Mouse (Mus musculus) midbrain, embryonic 16.5 days (tissue): ENCODE measurements around the gene Clybl. TPM values are rescaled to one million over a fixed set of nuclear protein-coding genes. Genes with fewer than 3 reads are reported as not detected.
A peak's percentile ranks its signal among the peaks of the same experiment; 100 is the strongest.

ENCODE experiments used
- ATAC-seq: fragments of 200-750 bp; cut with Nextera tagmentation; 2 replicates; pipeline ENCODE4 v1.8.0; 2017; ENCODE audit warnings: moderate TSS enrichment
- H3K27ac ChIP-seq: fragments of 300-500 bp; sonication (generic); 2 replicates; pipeline ENCODE4 v1.5.1; 2014; ENCODE audit warnings: mild to moderate bottlenecking, low read length, mixed read lengths
- H3K27me3 ChIP-seq: fragments of 300-500 bp; sonication (generic); 2 replicates; pipeline ENCODE4 v1.6.1; 2014; ENCODE audit warnings: low read depth, low read length, mixed read lengths; ENCODE audit not compliant: control insufficient read depth, insufficient read depth
- H3K36me3 ChIP-seq: fragments of 300-500 bp; sonication (generic); 2 replicates; pipeline ENCODE4 v1.6.1; 2014; ENCODE audit warnings: mild to moderate bottlenecking, low read length, moderate library complexity, mixed read lengths; ENCODE audit not compliant: control insufficient read depth, insufficient read depth
- H3K4me1 ChIP-seq: fragments of 300-500 bp; sonication (generic); 2 replicates; pipeline ENCODE4 v1.6.1; 2014; ENCODE audit warnings: mild to moderate bottlenecking, low read length, mixed read lengths; ENCODE audit not compliant: control insufficient read depth, insufficient read depth
- H3K4me2 ChIP-seq: fragments of 300-500 bp; sonication (generic); 2 replicates; pipeline ENCODE4 v1.6.1; 2014; ENCODE audit warnings: mild to moderate bottlenecking, low read length, mixed read lengths
- H3K4me3 ChIP-seq: fragments of 300-500 bp; sonication (generic); 2 replicates; pipeline ENCODE4 v1.5.1; 2014; ENCODE audit warnings: low read depth, mild to moderate bottlenecking, low read length, moderate library complexity, mixed read lengths
- H3K9ac ChIP-seq: fragments of 300-500 bp; sonication (generic); 2 replicates; pipeline ENCODE4 v1.6.1; 2014; ENCODE audit warnings: low read depth, low read length, mixed read lengths
- H3K9me3 ChIP-seq: fragments of 300-500 bp; sonication (generic); replicated peaks from 2 replicates; pipeline ENCODE4 v1.6.1; 2014; ENCODE audit warnings: mild to moderate bottlenecking, low read length, mixed read lengths; ENCODE audit not compliant: control insufficient read depth, poor library complexity, severe bottlenecking
- WGBS: fragments of 180-500 bp; shearing (Covaris S2); extraction: QIAGEN DNeasy Blood & Tissue Kit; methylation state at CpG from one replicate; pipeline ENCODE4 v1.1.7; 2014; 5-methylcytosine and 5-hydroxymethylcytosine counted together
- polyA plus RNA-seq: library from polyadenylated mRNA; unstranded; fragments of >200 nt; fragmentation: Nextera tagmentation; extraction: Ambion mirVana; gene quantifications from 2 replicates; pipeline ENCODE4 v1.2.1, GENCODE M21; 2015

The Clybl gene
- polyA plus RNA-seq, 1 experiment from 2014 or later = 17.2 TPM

GRCm38 (mm10) chr14:122217221-122217620 lies 35.7 kb downstream of the Clybl start:
- no peaks in the 10 kb centered on the region for H3K36me3 ChIP-seq
- H3K4me2 ChIP-seq = no peak overlapping the region
- no peaks in the 10 kb centered on the region for H3K4me1 ChIP-seq
- no peak overlapping the region for H3K27ac ChIP-seq
- H3K4me3 ChIP-seq = no peak overlapping the region
- no peak overlapping the region for H3K9ac ChIP-seq
- ATAC-seq = no peak
- 92% methylated on average over 4 of the region's 4 CpGs for WGBS
- no peaks in the 10 kb centered on the region for H3K27me3 ChIP-seq
- H3K9me3 ChIP-seq = no peaks in the 10 kb centered on the region

DNA sequence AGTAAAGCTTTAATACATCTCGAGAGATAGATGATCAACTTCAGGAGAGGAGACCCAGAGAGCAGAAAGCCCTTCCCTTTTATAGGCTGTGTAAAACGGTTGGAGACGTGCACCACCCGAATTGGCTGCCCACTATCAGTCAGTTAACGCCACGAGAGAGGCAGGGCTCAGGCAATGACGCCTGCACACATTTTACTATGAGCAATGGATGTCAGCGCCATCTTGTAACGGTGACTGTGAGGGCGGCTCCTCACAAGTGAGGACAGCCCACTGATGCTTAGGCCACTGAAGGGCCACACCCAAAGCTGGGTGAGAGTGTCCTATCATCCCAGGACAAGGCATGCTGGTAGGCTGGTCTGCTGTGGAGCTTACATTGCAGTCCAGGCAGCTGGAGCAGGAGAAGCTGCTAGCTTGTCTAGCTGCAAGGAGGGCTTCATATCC lies 41.5 kb downstream of the Clybl start:
- Histone ChIP-seq H3K36me3 (no peaks in the 10 kb centered on the region), H3K4me3 (no peak overlapping the region), H3K9ac (no peak overlapping the region), H3K27me3 (peaks cover 19% of the 10 kb centered on the region), H3K9me3 (no peaks in the 10 kb centered on the region), H3K4me2 (no peak overlapping the region), H3K27ac (no peak overlapping the region), H3K4me1 (no peaks in the 10 kb centered on the region; the same call in 1 of the 2 replicates)
- 80% methylated on average over 10 of the region's 10 CpGs for WGBS
- ATAC-seq = peak; percentile 36; the same call in 1 of the 2 replicates

GRCm38 (mm10) chr14:122223461-122224102 lies 42.1 kb downstream of the Clybl start:
- peaks cover 19% of the 10 kb centered on the region for H3K27me3 ChIP-seq
- H3K4me1 ChIP-seq = no peaks in the 10 kb centered on the region; the same call in 1 of the 2 replicates
- no peak overlapping the region for H3K9ac ChIP-seq
- H3K9me3 ChIP-seq = no peaks in the 10 kb centered on the region
- 0 out of 2 replicates have a peak overlapping the region, but pooled peaks have one; percentile 4 for H3K4me2 ChIP-seq
- peak; percentile 93 for ATAC-seq
- 26% methylated on average over 9 of the region's 9 CpGs for WGBS
- H3K36me3 ChIP-seq = no peaks in the 10 kb centered on the region
- H3K4me3 ChIP-seq = no peak overlapping the region
- no peak overlapping the region; the same call in 1 of the 2 replicates for H3K27ac ChIP-seq

DNA sequence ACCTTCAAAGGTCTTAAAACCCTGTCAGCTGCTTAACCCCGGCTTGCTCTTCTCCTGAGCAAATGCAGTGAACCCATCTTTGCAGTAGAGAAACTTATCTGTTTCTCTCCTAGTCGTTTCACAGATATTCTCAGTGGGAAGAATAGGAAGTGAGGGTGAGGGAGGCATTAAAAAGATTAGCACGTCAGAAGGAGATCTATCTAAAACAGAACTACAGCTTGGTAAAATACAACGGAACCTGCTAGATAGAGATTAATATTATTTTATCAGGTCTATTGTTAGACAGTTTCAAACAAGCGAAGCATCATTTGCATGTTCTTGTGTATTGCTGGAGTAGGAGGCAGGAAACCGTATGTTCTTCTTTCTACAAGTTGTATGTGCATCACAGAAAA lies 42.6 kb downstream of the Clybl start:
- no peaks in the 10 kb centered on the region for H3K9me3 ChIP-seq
- peak overlapping the region; percentile 12; the same call in 1 of the 2 replicates for H3K4me2 ChIP-seq
- ATAC-seq = no peak
- H3K4me1 ChIP-seq = no peaks in the 10 kb centered on the region; the same call in 1 of the 2 replicates
- no peaks in the 10 kb centered on the region for H3K36me3 ChIP-seq
- whole genome bisulfite sequencing = 35% methylated on average over 6 of the region's 6 CpGs
- no peak overlapping the region for H3K4me3 ChIP-seq
- no peak overlapping the region for H3K9ac ChIP-seq
- peak overlapping the region; percentile 33; the same call in 1 of the 2 replicates for H3K27ac ChIP-seq
- H3K27me3 ChIP-seq = peaks cover 19% of the 10 kb centered on the region

DNA sequence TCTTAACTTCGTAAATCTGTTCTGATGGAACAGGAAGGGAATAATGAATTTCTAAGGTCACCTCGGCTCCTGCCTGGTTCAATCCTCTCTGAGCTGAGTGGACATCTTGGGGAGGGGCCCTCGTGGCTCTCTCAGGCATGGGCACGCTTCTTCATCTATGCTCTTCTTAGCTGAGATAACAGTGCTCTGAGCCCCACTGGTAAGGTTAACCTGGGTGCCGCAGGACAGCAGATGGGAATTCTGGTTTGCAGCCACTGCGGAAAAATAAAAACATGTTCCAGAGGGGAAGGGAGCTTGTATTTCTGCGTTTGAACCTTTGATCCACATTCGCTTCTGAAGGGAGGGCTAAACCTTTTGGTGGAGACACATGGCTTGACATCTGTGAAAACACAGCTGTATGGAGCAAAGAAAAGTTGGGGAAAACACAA lies 43.0 kb downstream of the Clybl start:
- H3K4me2 ChIP-seq = peak overlapping the region; percentile 12; the same call in 1 of the 2 replicates
- H3K9ac ChIP-seq = no peak overlapping the region
- H3K27ac ChIP-seq = peak overlapping the region; percentile 33
- 41% methylated on average over 8 of the region's 8 CpGs for WGBS
- no peaks in the 10 kb centered on the region for H3K9me3 ChIP-seq
- no peaks in the 10 kb centered on the region; the same call in 1 of the 2 replicates for H3K4me1 ChIP-seq
- no peak for ATAC-seq
- no peak overlapping the region for H3K4me3 ChIP-seq
- H3K27me3 ChIP-seq = peaks cover 23% of the 10 kb centered on the region
- H3K36me3 ChIP-seq = no peaks in the 10 kb centered on the region

DNA sequence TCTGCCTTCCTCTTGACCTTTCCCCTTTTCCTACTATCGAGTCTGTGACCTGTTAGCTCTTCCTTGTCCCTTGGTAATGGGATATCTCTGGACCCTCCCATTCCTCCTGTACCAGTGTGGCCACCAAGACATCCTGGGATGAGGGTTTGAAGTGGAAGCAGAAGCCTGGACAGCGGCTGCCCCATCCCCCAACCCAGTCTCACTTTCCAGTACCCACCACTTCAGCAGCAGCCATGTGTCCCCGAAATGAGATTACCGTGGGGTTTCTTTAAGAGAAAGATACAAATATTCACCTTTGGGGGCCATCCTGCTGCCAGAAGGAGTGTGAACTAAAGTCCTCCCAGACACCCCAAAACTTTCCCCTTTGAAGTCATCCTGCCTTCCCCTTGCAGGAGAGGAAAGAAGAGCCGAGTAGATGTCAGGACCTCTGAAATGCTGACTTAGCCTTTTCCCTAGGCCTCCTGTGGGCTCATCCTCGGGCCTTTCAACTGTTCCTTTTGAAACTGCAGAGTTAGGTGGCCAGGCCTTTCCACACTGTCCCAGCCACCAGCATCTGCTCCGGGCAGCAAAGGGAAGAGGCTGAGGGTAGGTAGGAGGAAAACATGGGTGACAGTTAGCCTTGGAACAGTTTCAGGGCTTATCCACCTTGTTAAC lies 44.1 kb downstream of the Clybl start:
- H3K4me2 ChIP-seq = 0 out of 2 replicates have a peak overlapping the region, but pooled peaks have one; percentile 6
- no peak for ATAC-seq
- H3K4me3 ChIP-seq = no peak overlapping the region
- H3K9ac ChIP-seq = no peak overlapping the region
- peak overlapping the region; percentile 11; the same call in 1 of the 2 replicates for H3K27ac ChIP-seq
- no peaks in the 10 kb centered on the region; the same call in 1 of the 2 replicates for H3K4me1 ChIP-seq
- H3K9me3 ChIP-seq = no peaks in the 10 kb centered on the region
- WGBS = 11% methylated on average over 7 of the region's 7 CpGs
- no peaks in the 10 kb centered on the region for H3K36me3 ChIP-seq
- H3K27me3 ChIP-seq = peaks cover 33% of the 10 kb centered on the region

GRCm38 (mm10) chr14:122226133-122226515 lies 44.6 kb downstream of the Clybl start:
- H3K9me3 ChIP-seq = no peaks in the 10 kb centered on the region
- no peak overlapping the region for H3K4me2 ChIP-seq
- H3K27ac ChIP-seq = no peak overlapping the region
- no peak overlapping the region for H3K4me3 ChIP-seq
- peaks cover 37% of the 10 kb centered on the region for H3K27me3 ChIP-seq
- no peak for ATAC-seq
- H3K36me3 ChIP-seq = no peaks in the 10 kb centered on the region
- WGBS = 39% methylated on average over 2 of the region's 2 CpGs
- H3K9ac ChIP-seq = no peak overlapping the region
- no peaks in the 10 kb centered on the region; the same call in 1 of the 2 replicates for H3K4me1 ChIP-seq

DNA sequence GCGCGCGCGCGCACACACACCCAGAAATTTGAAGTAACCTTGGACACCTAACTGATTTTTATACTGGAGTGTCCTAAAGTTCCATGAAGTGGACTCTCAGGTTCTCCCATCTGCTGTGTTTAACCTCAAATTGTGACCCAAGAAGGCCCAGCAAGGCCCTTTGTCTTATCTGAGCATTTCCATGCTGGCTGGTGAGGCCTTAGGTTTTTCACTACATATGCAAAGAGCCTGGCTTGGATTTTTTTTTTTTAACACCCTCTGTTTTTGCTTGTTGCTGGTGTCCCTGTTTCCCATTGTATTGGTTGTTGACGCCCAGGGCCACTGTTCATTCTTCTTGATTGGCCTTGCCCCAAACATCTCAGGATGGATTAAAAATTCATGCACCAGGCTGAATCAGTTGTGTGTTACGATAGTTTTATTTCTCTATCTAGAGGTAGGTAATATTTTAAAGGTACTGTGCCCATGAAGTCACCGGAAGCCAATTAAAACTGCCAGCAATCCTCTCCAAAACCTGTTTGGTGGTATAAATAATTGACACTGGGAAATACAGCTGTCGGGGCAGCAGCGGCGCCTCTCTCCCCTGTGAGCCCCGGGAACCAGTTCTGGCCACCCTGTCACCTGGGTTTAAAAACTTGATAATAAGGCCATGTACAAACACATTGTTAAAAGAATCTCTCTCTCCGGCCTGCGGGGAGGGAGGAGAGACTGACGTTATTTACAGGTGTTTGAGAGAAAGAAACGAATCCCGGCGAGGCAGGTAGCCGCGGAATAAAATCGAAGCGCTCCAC lies 45.4 kb downstream of the Clybl start:
- no peak for ATAC-seq
- peak overlapping the region; percentile 62 for H3K27ac ChIP-seq

More for the DNA sequence above, 45.4 kb downstream of the Clybl start:
- Histone ChIP-seq H3K4me1 (no peaks in the 10 kb centered on the region; the same call in 1 of the 2 replicates), H3K27me3 (peaks cover 39% of the 10 kb centered on the region), H3K36me3 (no peaks in the 10 kb centered on the region), H3K4me2 (no peak overlapping the region), H3K4me3 (no peak overlapping the region), H3K9me3 (no peaks in the 10 kb centered on the region), H3K9ac (no peak overlapping the region)
- 33% methylated on average over 22 of the region's 22 CpGs for WGBS
